Mouse (Mus musculus): ENCODE results near the gene Pf4. TPM values are rescaled to one million over a fixed set of nuclear protein-coding genes. Genes with fewer than 3 reads are reported as not detected.

Gene Pf4
- polyA plus RNA-seq (2012; ENCODE audit: insufficient read depth, insufficient read length, low replicate concordance, missing spikeins) = not detected in 2 replicates

DNA sequence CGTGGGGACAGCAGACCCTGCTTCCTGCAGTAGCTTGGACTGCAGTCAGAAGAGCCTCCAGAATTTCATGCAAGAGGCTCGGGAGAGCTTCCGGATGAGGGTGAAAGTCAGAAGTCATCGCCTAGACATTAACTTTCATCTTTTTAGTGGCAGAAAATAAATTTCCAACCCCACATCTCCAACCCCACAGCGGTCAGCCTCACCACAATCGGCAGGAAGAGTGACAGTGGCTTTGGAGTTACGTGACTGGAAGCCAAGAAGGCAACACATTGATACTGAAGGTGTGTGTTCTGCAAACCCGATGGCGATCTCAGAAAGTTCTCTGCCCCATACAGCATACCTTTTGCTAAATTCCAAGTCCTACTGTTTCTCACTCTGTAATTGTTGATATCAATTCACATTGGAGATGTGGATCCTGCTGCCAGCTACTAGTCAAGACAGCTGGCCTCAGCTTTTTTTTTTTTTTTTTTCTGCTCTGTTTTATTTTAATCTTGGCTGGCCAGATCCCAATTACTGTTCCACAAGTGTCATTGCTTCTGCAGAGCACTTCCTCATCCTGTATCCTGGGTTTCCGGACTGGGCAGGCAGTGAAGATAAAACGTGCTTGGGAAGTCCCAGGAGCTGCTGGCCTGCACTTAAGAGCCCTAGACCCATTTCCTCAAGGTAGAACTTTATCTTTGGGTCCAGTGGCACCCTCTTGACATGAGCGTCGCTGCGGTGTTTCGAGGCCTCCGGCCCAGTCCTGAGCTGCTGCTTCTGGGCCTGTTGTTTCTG lies at the start of gene Pf4:
Pf4 (plus strand) TSS at position 556 of the 774 bp plus-strand sequence.
- TF ChIP-seq POLR2A (IDR thresholded peaks at IDR 0.05; ENCODE audit: insufficient read depth, low read depth, low read length) (no peak), CTCF (IDR thresholded peaks at IDR 0.05; ENCODE audit: insufficient read depth, low read depth, low read length) (no peak)
- Histone ChIP-seq H3K4me3 (ENCODE audit: insufficient read depth, low read depth, low read length) (no peak within 1 kb of the TSS), H3K4me1 (ENCODE audit: control insufficient read depth, insufficient read depth, low read length) (no peaks in the 10 kb centered on the region), H3K27ac (ENCODE audit: insufficient read depth, low read depth, low read length) (no peak within 1 kb of the TSS)
- WGBS = 92% methylated on average over 16 of the region's 16 CpGs

DNA sequence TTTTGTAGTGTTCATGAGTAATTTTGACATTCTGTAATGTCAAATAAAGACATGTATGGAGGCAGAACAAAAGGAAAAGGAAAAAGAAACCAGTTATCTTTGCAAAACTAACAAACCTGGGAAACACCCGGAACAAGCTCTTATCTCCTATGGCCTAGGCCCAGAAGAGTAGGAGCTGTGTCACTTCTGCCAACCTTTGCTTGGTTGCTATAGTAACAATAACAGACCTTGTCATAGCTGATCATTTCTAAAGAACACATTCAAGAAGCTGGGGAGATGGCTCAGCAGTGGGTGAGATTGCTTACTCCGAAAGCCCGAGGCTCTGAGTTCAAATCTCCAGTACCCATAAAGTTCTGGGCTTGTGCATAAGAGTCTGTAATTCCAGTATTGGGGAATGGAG lies 49.6 kb upstream of the Pf4 start:
- no peak for TF ChIP-seq CTCF (IDR thresholded peaks at IDR 0.05; ENCODE audit: insufficient read depth, low read depth, low read length)
- Histone ChIP-seq H3K4me1 (ENCODE audit: control insufficient read depth, insufficient read depth, low read length) (no peaks in the 10 kb centered on the region), H3K4me3 (ENCODE audit: insufficient read depth, low read depth, low read length) (no peak overlapping the region), H3K27ac (ENCODE audit: insufficient read depth, low read depth, low read length) (no peak overlapping the region)
- WGBS = 95% methylated on average over 3 of the region's 3 CpGs

DNA sequence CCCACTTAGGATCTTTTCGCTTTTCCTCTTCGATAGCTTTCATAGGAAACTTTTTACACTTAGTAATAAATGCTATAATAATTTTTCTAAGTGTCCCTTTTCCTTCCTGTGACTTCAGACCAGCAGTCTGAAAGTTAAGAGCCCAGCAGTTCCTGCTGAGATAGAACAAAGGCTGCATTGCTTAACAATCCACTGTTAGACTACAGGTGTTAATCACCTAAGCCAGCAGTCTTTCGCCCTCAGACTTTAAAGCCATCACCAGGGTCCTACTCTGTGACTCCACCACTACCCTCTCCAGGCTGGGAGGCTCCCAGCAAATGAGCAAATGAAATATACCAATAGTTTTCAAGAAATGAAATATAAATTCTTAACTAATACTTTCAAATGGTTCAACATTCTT lies 44.0 kb upstream of the Pf4 start:
- Histone ChIP-seq H3K27ac (ENCODE audit: insufficient read depth, low read depth, low read length) (no peak overlapping the region), H3K4me1 (ENCODE audit: control insufficient read depth, insufficient read depth, low read length) (0 out of 2 replicates have a peak, but pooled peaks cover 2% of the 10 kb centered on the region), H3K4me3 (ENCODE audit: insufficient read depth, low read depth, low read length) (no peak overlapping the region)
- WGBS = 73% methylated on average over 3 of the region's 3 CpGs
- TF ChIP-seq CTCF (IDR thresholded peaks at IDR 0.05; ENCODE audit: insufficient read depth, low read depth, low read length) (no peak), POLR2A (IDR thresholded peaks at IDR 0.05; ENCODE audit: insufficient read depth, low read depth, low read length) (no peak)

DNA sequence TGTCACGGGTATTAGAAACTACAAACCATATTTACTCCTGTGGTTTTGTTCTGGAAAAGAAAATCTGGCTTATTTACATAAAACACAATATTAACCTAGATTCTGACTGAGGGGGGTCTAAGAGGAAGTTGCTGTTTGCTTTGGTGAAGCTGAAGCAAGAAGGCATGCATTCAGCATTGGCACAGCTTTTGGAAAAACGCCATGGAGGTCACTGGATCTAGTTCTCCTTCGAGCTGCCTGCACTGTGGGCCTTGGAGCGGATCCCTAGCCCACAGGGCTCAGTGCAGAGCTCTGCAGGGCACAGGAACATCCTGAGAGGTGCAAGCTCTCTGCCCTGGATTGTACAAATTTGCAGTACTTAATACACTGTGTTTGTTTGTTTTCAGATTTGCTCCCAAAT lies 40.8 kb upstream of the Pf4 start:
- Histone ChIP-seq H3K4me3 (ENCODE audit: insufficient read depth, low read depth, low read length) (no peak overlapping the region), H3K4me1 (ENCODE audit: control insufficient read depth, insufficient read depth, low read length) (0 out of 2 replicates have a peak, but pooled peaks cover 2% of the 10 kb centered on the region), H3K27ac (ENCODE audit: insufficient read depth, low read depth, low read length) (no peak overlapping the region)
- WGBS = 64% methylated on average over 4 of the region's 4 CpGs
- TF ChIP-seq CTCF (IDR thresholded peaks at IDR 0.05; ENCODE audit: insufficient read depth, low read depth, low read length) = no peak

DNA sequence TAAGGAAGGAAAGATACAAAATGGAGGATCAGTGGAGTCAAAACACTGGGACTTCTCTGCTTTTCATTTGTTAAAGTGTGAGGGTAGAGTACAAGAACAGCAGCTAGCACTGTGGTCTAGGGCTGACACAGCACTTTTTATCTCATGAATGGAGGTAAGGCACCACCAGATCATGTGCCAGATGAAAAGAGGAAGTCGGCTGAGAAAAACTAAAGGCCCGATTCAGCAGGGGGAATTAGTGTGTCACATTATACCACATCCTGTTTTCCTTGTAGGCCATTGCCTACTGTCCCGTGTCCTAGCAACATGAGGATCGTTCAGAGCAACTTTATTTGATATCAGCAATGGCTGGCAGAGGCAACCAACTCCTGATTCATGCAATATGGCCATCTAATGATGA lies 30.2 kb upstream of the Pf4 start:
- no peak overlapping the region for H3K27ac ChIP-seq (ENCODE audit: insufficient read depth, low read depth, low read length)
- no peak overlapping the region for H3K4me3 ChIP-seq (ENCODE audit: insufficient read depth, low read depth, low read length)
- no peak for TF ChIP-seq POLR2A (IDR thresholded peaks at IDR 0.05; ENCODE audit: insufficient read depth, low read depth, low read length)
- TF ChIP-seq CTCF (IDR thresholded peaks at IDR 0.05; ENCODE audit: insufficient read depth, low read depth, low read length) = no peak
- no peaks in the 10 kb centered on the region for H3K4me1 ChIP-seq (ENCODE audit: control insufficient read depth, insufficient read depth, low read length)
- WGBS = 61% methylated on average over 4 of the region's 4 CpGs

DNA sequence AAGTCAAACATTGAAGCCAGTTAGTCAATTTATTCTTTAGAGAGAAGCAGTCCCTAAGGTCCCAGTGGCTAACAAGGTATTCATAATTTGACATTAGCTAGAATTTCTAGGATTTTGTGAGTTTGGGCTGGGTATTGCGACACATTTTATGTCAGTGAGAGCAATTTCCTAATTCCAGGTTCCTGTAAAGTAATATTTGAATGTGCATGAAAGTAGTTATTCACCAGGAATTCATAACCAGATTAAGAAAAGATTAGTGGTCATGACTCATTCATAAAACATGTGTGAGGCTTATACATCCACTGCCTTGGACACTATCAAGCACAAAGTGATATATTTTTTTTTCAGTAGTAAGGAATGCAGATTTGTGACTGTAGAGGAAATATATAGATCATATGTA lies 18.3 kb upstream of the Pf4 start:
- 97% methylated on average over 1 of the region's 1 CpGs for WGBS
- TF ChIP-seq POLR2A (IDR thresholded peaks at IDR 0.05; ENCODE audit: insufficient read depth, low read depth, low read length) (no peak), CTCF (IDR thresholded peaks at IDR 0.05; ENCODE audit: insufficient read depth, low read depth, low read length) (no peak)
- Histone ChIP-seq H3K4me1 (ENCODE audit: control insufficient read depth, insufficient read depth, low read length) (peaks cover 4% of the 10 kb centered on the region), H3K4me3 (ENCODE audit: insufficient read depth, low read depth, low read length) (no peak overlapping the region), H3K27ac (ENCODE audit: insufficient read depth, low read depth, low read length) (no peak overlapping the region)

DNA sequence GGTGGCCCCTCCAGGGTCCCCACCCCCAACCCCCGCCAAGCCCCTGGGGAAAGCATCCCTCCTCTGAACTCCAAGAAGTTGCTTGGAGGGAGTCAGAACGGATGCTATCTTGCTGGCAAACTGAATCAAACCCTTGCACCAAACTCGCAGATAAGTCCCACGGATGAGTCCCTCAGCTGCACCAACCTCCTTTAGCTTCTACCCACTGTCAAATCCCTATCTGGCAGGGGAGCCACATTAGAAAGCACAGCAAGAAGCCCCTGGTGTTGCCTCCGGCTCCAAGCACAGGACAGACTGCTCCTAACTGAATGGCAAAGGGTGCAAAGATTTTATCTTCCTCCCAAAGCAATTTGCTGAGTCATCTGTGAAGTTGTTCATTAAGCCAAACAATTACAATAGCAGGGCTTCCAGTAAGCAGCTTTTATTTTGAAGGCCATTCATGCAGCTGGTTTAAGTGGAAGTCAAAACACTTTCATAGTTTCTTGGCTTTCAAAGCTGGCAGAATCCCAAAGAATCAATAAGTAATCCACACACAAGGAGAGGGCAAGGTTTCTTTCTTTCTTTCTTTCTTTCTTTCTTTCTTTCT lies 14.1 kb upstream of the Pf4 start:
- WGBS = 31% methylated on average over 5 of the region's 5 CpGs
- H3K4me3 ChIP-seq (ENCODE audit: insufficient read depth, low read depth, low read length) = no peak overlapping the region
- H3K27ac ChIP-seq (ENCODE audit: insufficient read depth, low read depth, low read length) = no peak overlapping the region
- no peak for TF ChIP-seq POLR2A (IDR thresholded peaks at IDR 0.05; ENCODE audit: insufficient read depth, low read depth, low read length)
- no peak for TF ChIP-seq CTCF (IDR thresholded peaks at IDR 0.05; ENCODE audit: insufficient read depth, low read depth, low read length)
- peaks cover 13% of the 10 kb centered on the region for H3K4me1 ChIP-seq (ENCODE audit: control insufficient read depth, insufficient read depth, low read length)

DNA sequence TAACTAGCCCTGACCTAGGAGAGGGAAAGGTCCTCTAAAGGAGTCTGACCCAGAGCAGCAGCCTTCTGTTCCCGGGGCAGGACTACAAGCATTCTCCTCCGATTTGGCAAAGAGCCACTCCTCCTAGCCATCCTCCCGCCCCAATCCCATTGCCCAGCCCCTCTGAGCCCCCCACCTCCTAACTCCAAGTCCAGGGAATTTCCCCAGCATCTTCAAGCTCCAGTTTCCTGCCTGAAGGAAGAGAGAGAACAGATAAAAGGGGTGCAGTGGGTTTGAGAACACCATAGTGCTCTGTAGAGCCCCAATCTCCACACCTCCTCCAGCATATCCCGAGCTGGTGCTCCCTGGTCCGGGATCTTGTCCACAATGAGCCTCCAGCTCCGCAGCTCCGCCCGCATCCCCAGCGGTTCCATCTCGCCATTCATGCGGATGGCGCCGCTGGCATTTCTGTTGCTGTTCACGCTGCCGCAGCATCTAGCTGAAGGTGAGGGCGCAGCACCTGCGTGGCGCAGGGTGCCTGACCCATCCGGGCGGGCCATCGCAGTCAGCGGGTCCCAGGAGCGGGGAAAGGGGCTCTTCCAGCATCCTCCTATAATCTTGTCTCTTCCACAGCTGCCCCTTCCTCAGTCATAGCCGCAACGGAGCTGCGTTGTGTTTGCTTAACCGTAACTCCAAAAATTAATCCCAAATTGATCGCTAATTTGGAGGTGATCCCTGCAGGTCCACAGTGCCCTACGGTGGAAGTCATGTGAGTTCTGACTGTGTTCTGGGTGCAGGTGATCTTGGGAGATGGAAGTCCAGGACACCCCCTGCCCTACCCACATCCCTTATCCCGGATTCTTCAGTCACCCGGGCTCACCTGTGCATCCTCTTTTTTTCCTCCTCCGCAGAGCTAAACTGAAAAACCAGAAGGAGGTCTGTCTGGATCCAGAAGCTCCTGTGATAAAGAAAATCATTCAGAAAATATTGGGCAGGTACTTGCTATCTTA lies 12.9 kb upstream of the Pf4 start, which contains the start of gene Cxcl5:
Cxcl5 (plus strand) TSS at position 284 of the 989 bp plus-strand sequence.
- 3% methylated on average over 32 of the region's 32 CpGs for WGBS
- Histone ChIP-seq H3K4me1 (ENCODE audit: control insufficient read depth, insufficient read depth, low read length) (peaks cover 13% of the 10 kb centered on the region), H3K4me3 (ENCODE audit: insufficient read depth, low read depth, low read length) (peak within 1 kb of the TSS; percentile 34), H3K27ac (ENCODE audit: insufficient read depth, low read depth, low read length) (no peak within 1 kb of the TSS)
- TF ChIP-seq CTCF (IDR thresholded peaks at IDR 0.05; ENCODE audit: insufficient read depth, low read depth, low read length) (no peak), POLR2A (IDR thresholded peaks at IDR 0.05; ENCODE audit: insufficient read depth, low read depth, low read length) (no peak)
